Mouse (Mus musculus): ENCODE results near the gene Cse1l. TPM values are rescaled to one million over a fixed set of nuclear protein-coding genes. Genes with fewer than 3 reads are reported as not detected.

Gene Cse1l
- polyA plus RNA-seq (2014; fragmentation: Illumina TruSeq; extraction: RNeasy Lipid Tissue Mini Kit (QIAGEN cat#74804); ENCODE audit: low read depth, low replicate concordance) = 403 TPM

DNA sequence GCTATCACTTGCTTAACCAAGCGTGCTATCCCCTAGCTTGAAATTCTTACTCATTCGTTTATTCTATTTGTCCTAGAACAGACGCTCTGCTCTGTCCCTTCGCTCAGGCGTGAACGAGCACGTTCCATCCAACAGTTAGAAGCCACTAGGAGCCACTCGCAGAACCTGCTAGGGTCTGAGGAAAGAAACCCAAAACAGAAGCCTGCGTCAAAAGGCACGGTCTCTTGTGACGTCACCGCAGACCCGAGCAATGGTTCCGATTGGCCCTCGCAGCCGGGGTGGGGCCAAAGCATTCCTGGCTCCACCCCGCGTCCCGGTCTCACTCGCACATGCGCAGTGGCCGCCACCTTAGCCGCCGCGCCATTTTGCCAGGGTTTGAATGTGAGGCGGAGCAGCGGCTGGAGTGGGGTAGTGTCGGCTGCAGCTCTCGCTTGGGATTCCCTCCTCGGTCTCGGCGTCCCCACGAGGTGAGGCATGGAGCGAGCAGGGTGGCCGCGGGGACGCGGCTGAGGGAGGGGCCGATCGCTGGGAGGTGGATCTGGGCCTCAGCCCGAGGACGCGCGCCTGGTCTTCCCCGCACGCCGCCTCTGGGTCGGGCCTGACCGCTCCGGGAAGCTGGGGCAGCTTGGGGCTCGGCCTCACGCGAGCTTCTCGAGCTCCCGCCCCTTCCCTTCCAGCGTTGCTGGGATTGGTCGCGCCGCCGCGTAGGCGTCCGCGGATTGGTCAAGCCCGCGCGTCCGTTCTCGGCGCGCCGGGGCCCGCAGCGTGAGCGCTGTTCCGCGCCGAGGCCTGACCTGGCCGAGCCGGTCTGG is at the start of gene Cse1l:
Gene Cse1l, plus strand, starts transcription at position 330 of the 812 bp plus-strand sequence.

Other genes with a start within 250 kb of the Cse1l start
- gene Prex1, start 192.2 kb upstream of the Cse1l start, polyA plus RNA-seq (2014; fragmentation: Illumina TruSeq; extraction: RNeasy Lipid Tissue Mini Kit (QIAGEN cat#74804); ENCODE audit: low read depth, low replicate concordance) = 2.1 TPM
- gene Trp53rkb, start 113.5 kb upstream of the Cse1l start, polyA plus RNA-seq (2014; fragmentation: Illumina TruSeq; extraction: RNeasy Lipid Tissue Mini Kit (QIAGEN cat#74804); ENCODE audit: low read depth, low replicate concordance) = 0.82 TPM
- gene Arfgef2, start 100.5 kb upstream of the Cse1l start, polyA plus RNA-seq (2014; fragmentation: Illumina TruSeq; extraction: RNeasy Lipid Tissue Mini Kit (QIAGEN cat#74804); ENCODE audit: low read depth, low replicate concordance) = 33.8 TPM
- gene Stau1, start 90.3 kb downstream of the Cse1l start, polyA plus RNA-seq (2014; fragmentation: Illumina TruSeq; extraction: RNeasy Lipid Tissue Mini Kit (QIAGEN cat#74804); ENCODE audit: low read depth, low replicate concordance) = 55.1 TPM
- 12.1 TPM for gene Ddx27, start 109.2 kb downstream of the Cse1l start, polyA plus RNA-seq (2014; fragmentation: Illumina TruSeq; extraction: RNeasy Lipid Tissue Mini Kit (QIAGEN cat#74804); ENCODE audit: low read depth, low replicate concordance)
- 5.8 TPM for gene Znfx1, start 157.0 kb downstream of the Cse1l start, polyA plus RNA-seq (2014; fragmentation: Illumina TruSeq; extraction: RNeasy Lipid Tissue Mini Kit (QIAGEN cat#74804); ENCODE audit: low read depth, low replicate concordance)

Data from adrenal gland, adult 10 weeks (tissue).